In genomic region chr17:4940589-4940988, GRCm38 (mm10) we compare ENCODE assay signal across 18 mouse cellular contexts. TPM values are rescaled to one million over a fixed set of nuclear protein-coding genes. Genes with fewer than 3 reads are reported as not detected.
A peak's percentile ranks its signal among the peaks of the same experiment; 100 is the strongest.
DNase-seq lines count a peak whose midpoint lies in the region; ATAC-seq lines count a peak whose summit lies in the region.
"Had no signal": no experiment of that assay in that cellular context is flagged by ENCODE, and none has a peak within 500 bp of the region (broad histone marks: within the 10 kb centered on the region; RNA-seq: fewer than 3 reads in every experiment).

No protein-coding gene starts in this region.

- H3K9me3 ChIP-seq in embryonic facial prominence, embryonic 13.5 days: no peaks in the 10 kb centered on the region
- no peaks in the 10 kb centered on the region for H3K9me3 ChIP-seq in embryonic facial prominence, embryonic 10.5 days
- H3K9me3 ChIP-seq: forebrain, embryonic 15.5 days; limb, embryonic 12.5 days had no signal

- peaks cover 5% of the 10 kb centered on the region for H3K4me1 ChIP-seq in embryonic facial prominence, embryonic 13.5 days
- H3K4me1 ChIP-seq in embryonic facial prominence, embryonic 10.5 days: peaks cover 7% of the 10 kb centered on the region

- H3K4me3 ChIP-seq in embryonic facial prominence, embryonic 13.5 days: no peak overlapping the region
- no peak overlapping the region for H3K4me3 ChIP-seq in embryonic facial prominence, embryonic 10.5 days
- H3K4me3 ChIP-seq: forebrain, embryonic 15.5 days; left cerebral cortex, adult 2 months; limb, embryonic 12.5 days had no signal

- no peak for DNase-seq in embryonic facial prominence, embryonic 10.5 days (ENCODE audit: low spot score)
- DNase-seq in Muller cell, postnatal 12 days (ENCODE audit: inconsistent ontology term): peak; percentile 75
- peak; percentile 16 for DNase-seq in kidney, adult 18-20 months
- DNase-seq in mesoderm, embryonic 11.5 days (ENCODE audit: low read depth, low spot score): peak; percentile 48
- no peak for DNase-seq in layer of hippocampus, adult 9-11 months
- no peak for DNase-seq in left cerebral cortex, adult 18-20 months (ENCODE audit: low spot score in 2 of 2)
- DNase-seq: cerebellum, adult 11-12 months; heart, postnatal 10 days; right cerebral cortex, postnatal 4 days; thymus, adult 18-20 months had no signal

- peak overlapping the region; percentile 9; the same call in 1 of the 2 replicates for H3K4me2 ChIP-seq in embryonic facial prominence, embryonic 13.5 days
- H3K4me2 ChIP-seq: forebrain, embryonic 15.5 days; limb, embryonic 12.5 days; midbrain, embryonic 11.5 days had no signal

- ATAC-seq in embryonic facial prominence, embryonic 13.5 days (ENCODE audit: insufficient number of reproducible peaks, insufficient read depth, low FRiP score, low TSS enrichment, low read depth): no peak
- no peak for ATAC-seq in CD4-positive, CD25-positive, alpha-beta regulatory T cell, adult 4 months
- ATAC-seq: forebrain, embryonic 15.5 days; lung, postnatal 0 days had no signal

- no peaks in the 10 kb centered on the region for H3K27me3 ChIP-seq in embryonic facial prominence, embryonic 13.5 days
- H3K27me3 ChIP-seq in embryonic facial prominence, embryonic 10.5 days (replicated peaks; ENCODE audit: low read depth, poor library complexity, severe bottlenecking): no peaks in the 10 kb centered on the region
- H3K27me3 ChIP-seq: forebrain, embryonic 15.5 days; limb, embryonic 12.5 days had no signal

- WGBS in embryonic facial prominence, embryonic 13.5 days: 36% methylated on average over 9 of the region's 9 CpGs
- WGBS in embryonic facial prominence, embryonic 10.5 days: 63% methylated on average over 9 of the region's 9 CpGs

- H3K9ac ChIP-seq in embryonic facial prominence, embryonic 13.5 days: peak overlapping the region; percentile 27; the same call in 1 of the 2 replicates
- H3K9ac ChIP-seq: forebrain, embryonic 15.5 days; limb, embryonic 12.5 days; liver, embryonic 14.5 days had no signal

- no peaks in the 10 kb centered on the region for H3K36me3 ChIP-seq in embryonic facial prominence, embryonic 13.5 days
- no peaks in the 10 kb centered on the region for H3K36me3 ChIP-seq in embryonic facial prominence, embryonic 10.5 days (replicated peaks)
- H3K36me3 ChIP-seq: forebrain, embryonic 15.5 days; limb, embryonic 12.5 days had no signal

- no peak overlapping the region for H3K27ac ChIP-seq in embryonic facial prominence, embryonic 13.5 days
- H3K27ac ChIP-seq in embryonic facial prominence, embryonic 10.5 days (replicated peaks): no peak overlapping the region
- H3K27ac ChIP-seq: forebrain, embryonic 15.5 days; left cerebral cortex, adult 2 months; limb, embryonic 12.5 days; liver, embryonic 14.5 days had no signal

RNA-seq across cellular contexts. Expression of gene Arid1b, which starts 53.5 kb away (rescaled TPM):
- 13.0 and 14.1 TPM in 2 replicates for polyA plus RNA-seq in embryonic facial prominence, embryonic 13.5 days (2015; fragmentation: Nextera tagmentation; extraction: Ambion mirVana)
- polyA plus RNA-seq in embryonic facial prominence, embryonic 10.5 days (2016; fragmentation: Nextera tagmentation; extraction: Ambion mirVana): 12.4 and 12.7 TPM in 2 replicates
- 10 to 100 TPM; 72.6 to 72.7 TPM for total RNA-seq in left cerebral cortex, adult 18-20 months (2021)
- polyA plus RNA-seq in CD4-positive, CD25-positive, alpha-beta regulatory T cell, adult 4 months (2017; shearing (Covaris generic)): 10 to 100 TPM; 12.5 to 16.0 TPM

Comparison
In these comparisons a context has a peak if more than half of its experiments do, and no peak if none do; other contexts are left out.
1. DNase-seq: peak in Muller cell, postnatal 12 days (single experiment), kidney, adult 18-20 months (single experiment) and mesoderm, embryonic 11.5 days (single experiment); none in embryonic facial prominence, embryonic 10.5 days (single experiment), layer of hippocampus, adult 9-11 months (single experiment) and left cerebral cortex, adult 18-20 months (0 of 2).